Mouse (Mus musculus): ENCODE data around the gene Nop9. TPM values are rescaled to one million over a fixed set of nuclear protein-coding genes. Genes with fewer than 3 reads are reported as not detected.

The Nop9 gene
- polyA plus RNA-seq, 1 experiment from 2014 or later: 51.0 TPM

GRCm38 (mm10) chr14:55778686-55779085, 33.2 kb downstream of the Nop9 start:
- WGBS: 88% methylated on average over 15 of the region's 15 CpGs
- ATAC-seq (ENCODE audit: insufficient number of reproducible peaks, insufficient read depth, low FRiP score, low TSS enrichment): no peak
- H3K4me2 ChIP-seq (replicated peaks): no peak overlapping the region
- H3K9me3 ChIP-seq: no peaks in the 10 kb centered on the region
- no peak overlapping the region for H3K27ac ChIP-seq
- H3K4me1 ChIP-seq: peaks cover 23% of the 10 kb centered on the region
- no peak overlapping the region for H3K4me3 ChIP-seq
- peaks cover 5% of the 10 kb centered on the region; the same call in 1 of the 2 replicates for H3K27me3 ChIP-seq
- no peaks in the 10 kb centered on the region; the same call in 1 of the 2 replicates for H3K36me3 ChIP-seq
- no peak overlapping the region for H3K9ac ChIP-seq

DNA sequence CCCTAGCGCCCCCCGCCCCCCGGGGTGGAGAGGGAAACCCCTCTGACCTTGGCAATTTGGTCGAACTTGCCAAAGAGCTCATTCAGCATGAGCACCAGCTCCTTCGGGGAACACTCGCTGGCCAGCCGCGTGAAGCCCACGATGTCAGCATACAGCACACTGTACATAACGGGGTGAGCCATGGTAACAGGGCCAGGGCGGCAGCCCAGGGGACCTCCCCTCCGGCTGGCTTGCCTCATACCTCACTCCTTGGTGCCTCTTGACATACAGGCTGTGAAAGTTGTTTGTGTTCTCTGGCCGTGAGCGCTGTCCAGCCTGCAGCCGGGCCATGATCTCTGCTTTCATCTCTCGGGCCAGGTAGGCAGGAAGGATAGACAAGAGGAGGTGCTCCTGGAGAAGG, 34.2 kb downstream of the Nop9 start:
- Histone ChIP-seq H3K27me3 (peaks cover 14% of the 10 kb centered on the region), H3K36me3 (no peaks in the 10 kb centered on the region; the same call in 1 of the 2 replicates), H3K4me3 (no peak overlapping the region), H3K27ac (no peak overlapping the region), H3K4me1 (peaks cover 29% of the 10 kb centered on the region), H3K9ac (no peak overlapping the region), H3K9me3 (no peaks in the 10 kb centered on the region), H3K4me2 (replicated peaks) (no peak overlapping the region)
- ATAC-seq (ENCODE audit: insufficient number of reproducible peaks, insufficient read depth, low FRiP score, low TSS enrichment): no peak
- WGBS: 63% methylated on average over 16 of the region's 16 CpGs

GRCm38 (mm10) chr14:55780736-55781135, 35.2 kb downstream of the Nop9 start:
- Histone ChIP-seq H3K9ac (no peak overlapping the region), H3K4me2 (replicated peaks) (no peak overlapping the region), H3K9me3 (no peaks in the 10 kb centered on the region), H3K27ac (no peak overlapping the region), H3K4me3 (no peak overlapping the region), H3K27me3 (peaks cover 22% of the 10 kb centered on the region), H3K36me3 (no peaks in the 10 kb centered on the region), H3K4me1 (peaks cover 29% of the 10 kb centered on the region)
- ATAC-seq (ENCODE audit: insufficient number of reproducible peaks, insufficient read depth, low FRiP score, low TSS enrichment): no peak
- 84% methylated on average over 11 of the region's 11 CpGs for WGBS

DNA sequence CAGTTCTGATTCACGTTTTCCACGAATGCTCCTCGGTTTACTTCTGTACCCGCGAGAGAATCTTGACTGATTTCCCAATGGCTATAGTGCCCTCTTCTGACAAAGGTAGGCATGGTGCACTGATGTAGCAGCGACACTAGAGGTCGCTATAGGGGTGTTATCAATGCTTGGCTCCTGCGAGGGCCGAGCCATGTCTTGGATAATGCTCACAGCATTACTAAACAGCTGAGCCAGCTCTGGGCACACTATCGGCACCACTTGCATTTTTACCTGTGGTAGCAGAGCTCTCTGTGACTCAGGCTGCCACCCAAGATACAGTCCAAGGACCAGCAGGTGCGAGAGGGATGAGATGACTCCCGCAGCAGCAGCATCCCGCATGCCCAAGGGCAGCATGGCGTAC, 35.8 kb downstream of the Nop9 start:
- Histone ChIP-seq H3K9ac (peak overlapping the region; percentile 32), H3K27ac (no peak overlapping the region), H3K4me3 (peak overlapping the region; percentile 16), H3K4me2 (replicated peaks) (peak overlapping the region; percentile 63), H3K9me3 (no peaks in the 10 kb centered on the region), H3K4me1 (peaks cover 29% of the 10 kb centered on the region), H3K27me3 (peaks cover 28% of the 10 kb centered on the region), H3K36me3 (no peaks in the 10 kb centered on the region)
- ATAC-seq (ENCODE audit: insufficient number of reproducible peaks, insufficient read depth, low FRiP score, low TSS enrichment): peak; percentile 62; the same call in 1 of the 2 replicates
- WGBS: 16% methylated on average over 14 of the region's 14 CpGs

GRCm38 (mm10) chr14:55782361-55782960, 37.0 kb downstream of the Nop9 start:
- Histone ChIP-seq H3K27ac (peak overlapping the region; percentile 73), H3K4me3 (peak overlapping the region; percentile 42), H3K4me2 (replicated peaks) (peak overlapping the region; percentile 63), H3K36me3 (no peaks in the 10 kb centered on the region), H3K9ac (peak overlapping the region; percentile 32; the same call in 1 of the 2 replicates), H3K4me1 (peaks cover 29% of the 10 kb centered on the region), H3K27me3 (peaks cover 40% of the 10 kb centered on the region), H3K9me3 (no peaks in the 10 kb centered on the region)
- ATAC-seq (ENCODE audit: insufficient number of reproducible peaks, insufficient read depth, low FRiP score, low TSS enrichment): no peak
- WGBS: 42% methylated on average over 9 of the region's 9 CpGs

- Histone ChIP-seq H3K4me1 (peaks cover 37% of the 10 kb centered on the region), H3K4me2 (replicated peaks) (peak overlapping the region; percentile 63), H3K36me3 (no peaks in the 10 kb centered on the region), H3K9me3 (no peaks in the 10 kb centered on the region), H3K27me3 (peaks cover 49% of the 10 kb centered on the region), H3K27ac (peak overlapping the region; percentile 73), H3K9ac (peak overlapping the region; percentile 61), H3K4me3 (peak overlapping the region; percentile 42)
- WGBS: under 1% methylated on average over 31 of the region's 31 CpGs
- ATAC-seq (ENCODE audit: insufficient number of reproducible peaks, insufficient read depth, low FRiP score, low TSS enrichment): 0 out of 2 replicates have a peak, but pooled peaks have one; percentile 18
Observed at GRCm38 (mm10) chr14:55783171-55783957, 37.9 kb downstream of the Nop9 start.

DNA sequence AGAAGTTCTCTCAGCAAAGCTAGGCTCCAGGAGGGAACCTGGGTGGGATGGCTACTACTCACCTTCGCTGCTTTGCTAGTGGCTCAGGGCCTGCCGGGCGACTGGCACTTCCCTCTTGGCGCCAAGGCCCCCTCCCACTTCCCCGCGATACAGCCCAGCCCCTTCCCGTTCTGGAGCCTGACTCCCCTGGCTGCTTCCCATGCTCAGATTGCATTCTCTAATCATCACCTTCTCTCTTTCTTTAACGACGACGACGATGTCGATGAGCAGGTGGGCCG, 38.4 kb downstream of the Nop9 start, which contains the start of gene Adcy4:
Gene Adcy4 (minus strand): TSS at position 138 of the 278 bp plus-strand sequence.
- Histone ChIP-seq H3K4me3 (peak within 1 kb of the TSS; percentile 42), H3K9me3 (no peaks in the 10 kb centered on the region), H3K4me1 (peaks cover 42% of the 10 kb centered on the region), H3K9ac (peak within 1 kb of the TSS; percentile 61), H3K27me3 (peaks cover 54% of the 10 kb centered on the region), H3K27ac (peak within 1 kb of the TSS; percentile 73), H3K36me3 (no peaks in the 10 kb centered on the region), H3K4me2 (replicated peaks) (peak within 1 kb of the TSS; percentile 63)
- 0 out of 2 replicates have a peak, but pooled peaks have one; percentile 23 for ATAC-seq (ENCODE audit: insufficient number of reproducible peaks, insufficient read depth, low FRiP score, low TSS enrichment)
- under 1% methylated on average over 13 of the region's 13 CpGs for WGBS

GRCm38 (mm10) chr14:55785195-55785594, 39.7 kb downstream of the Nop9 start:
- Histone ChIP-seq H3K9ac (no peak overlapping the region), H3K4me2 (replicated peaks) (no peak overlapping the region), H3K27me3 (peaks cover 62% of the 10 kb centered on the region), H3K9me3 (no peaks in the 10 kb centered on the region), H3K4me1 (peaks cover 42% of the 10 kb centered on the region), H3K36me3 (no peaks in the 10 kb centered on the region), H3K27ac (no peak overlapping the region), H3K4me3 (no peak overlapping the region)
- ATAC-seq (ENCODE audit: insufficient number of reproducible peaks, insufficient read depth, low FRiP score, low TSS enrichment): no peak
- WGBS: 26% methylated on average over 6 of the region's 6 CpGs

- peaks cover 20% of the 10 kb centered on the region for H3K4me1 ChIP-seq
- ATAC-seq (ENCODE audit: insufficient number of reproducible peaks, insufficient read depth, low FRiP score, low TSS enrichment): no peak
- H3K4me3 ChIP-seq: peak overlapping the region; percentile 45
- H3K27me3 ChIP-seq: peaks cover 57% of the 10 kb centered on the region
- peak overlapping the region; percentile 75 for H3K4me2 ChIP-seq (replicated peaks)
- no peaks in the 10 kb centered on the region for H3K36me3 ChIP-seq
- no peak overlapping the region for H3K27ac ChIP-seq
- H3K9ac ChIP-seq: 0 out of 2 replicates have a peak overlapping the region, but pooled peaks have one; percentile 16
- no peaks in the 10 kb centered on the region for H3K9me3 ChIP-seq
- 37% methylated on average over 11 of the region's 11 CpGs for WGBS
Observed at GRCm38 (mm10) chr14:55787731-55788130, 42.2 kb downstream of the Nop9 start.

DNA sequence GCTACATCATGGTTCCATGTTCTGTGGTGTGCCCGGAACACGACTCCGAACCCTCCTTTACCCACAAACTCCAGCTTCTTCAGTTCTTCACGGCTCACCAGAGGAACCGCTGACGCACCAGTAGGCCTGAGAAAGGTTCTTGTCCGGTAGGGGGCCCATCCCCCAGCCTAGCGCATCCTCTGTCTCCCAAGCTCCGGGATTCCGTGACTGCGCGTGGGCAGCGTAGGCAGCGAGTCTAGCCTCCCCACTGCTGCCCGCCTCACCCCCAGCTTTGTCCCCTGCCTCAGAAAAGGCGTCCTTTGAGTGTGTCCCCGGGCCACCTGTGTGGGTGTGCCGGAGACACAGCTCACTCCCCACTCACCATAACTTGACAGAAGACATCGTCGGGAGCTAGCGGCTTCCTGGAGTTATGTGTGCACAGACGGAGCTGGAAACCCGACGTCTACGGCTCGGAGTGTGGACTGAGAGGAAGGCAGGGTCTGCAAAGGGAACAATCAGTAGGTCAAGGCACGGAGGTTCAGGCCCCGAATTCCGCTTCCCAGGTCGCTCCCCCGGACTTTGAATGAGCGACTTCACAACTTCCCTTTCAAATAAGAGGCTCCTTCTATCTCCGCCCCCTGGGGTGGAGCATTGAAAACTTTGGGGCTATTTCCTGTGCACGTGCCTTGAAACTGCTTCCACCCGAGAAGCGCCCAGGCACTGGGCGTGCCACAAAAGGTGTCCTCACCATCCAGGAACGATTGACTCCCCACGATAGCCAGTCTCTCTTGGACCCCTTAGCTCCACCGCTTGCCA, 43.0 kb downstream of the Nop9 start, which contains the start of gene Ripk3:
Gene Ripk3 (minus strand): TSS at position 610 of the 795 bp plus-strand sequence.
- Histone ChIP-seq H3K4me1 (peaks cover 19% of the 10 kb centered on the region), H3K9ac (peak within 1 kb of the TSS; percentile 42), H3K4me3 (peak within 1 kb of the TSS; percentile 45), H3K36me3 (no peaks in the 10 kb centered on the region), H3K4me2 (replicated peaks) (peak within 1 kb of the TSS; percentile 75), H3K27me3 (peaks cover 57% of the 10 kb centered on the region), H3K27ac (no peak within 1 kb of the TSS), H3K9me3 (no peaks in the 10 kb centered on the region)
- WGBS: 5% methylated on average over 40 of the region's 40 CpGs
- no peak for ATAC-seq (ENCODE audit: insufficient number of reproducible peaks, insufficient read depth, low FRiP score, low TSS enrichment)

GRCm38 (mm10) chr14:55793461-55793860, 48.0 kb downstream of the Nop9 start:
- 69% methylated on average over 2 of the region's 2 CpGs for WGBS
- no peak overlapping the region for H3K4me3 ChIP-seq

More at GRCm38 (mm10) chr14:55793461-55793860, 48.0 kb downstream of the Nop9 start:
- H3K27me3 ChIP-seq: peaks cover 12% of the 10 kb centered on the region; the same call in 1 of the 2 replicates
- no peak overlapping the region for H3K4me2 ChIP-seq (replicated peaks)
- H3K4me1 ChIP-seq: peaks cover 4% of the 10 kb centered on the region; the same call in 1 of the 2 replicates
- H3K9ac ChIP-seq: no peak overlapping the region
- no peaks in the 10 kb centered on the region for H3K9me3 ChIP-seq
- no peaks in the 10 kb centered on the region for H3K36me3 ChIP-seq
- ATAC-seq (ENCODE audit: insufficient number of reproducible peaks, insufficient read depth, low FRiP score, low TSS enrichment): no peak
- no peak overlapping the region for H3K27ac ChIP-seq
